Comparison of ENCODE assay signal across 23 mouse cellular contexts in the genomic region with DNA sequence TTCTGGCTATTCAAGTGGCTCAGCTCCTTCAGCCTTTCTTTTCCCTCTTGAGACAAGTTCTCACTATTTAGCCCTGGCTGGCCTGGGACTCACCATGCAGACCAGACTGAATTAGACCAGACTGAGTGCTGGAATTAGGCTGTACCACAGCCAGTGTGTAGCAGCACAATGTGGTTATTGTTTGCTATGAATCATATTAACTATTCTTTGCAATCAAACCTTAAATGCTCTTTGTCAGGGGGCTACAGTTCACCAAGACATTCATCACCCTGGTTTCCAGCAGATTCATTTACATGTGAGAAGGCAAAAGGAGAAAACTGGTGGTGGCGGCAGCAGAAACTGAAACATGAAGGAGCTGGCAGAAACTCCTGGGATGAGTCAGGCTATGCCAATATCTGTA. TPM values are rescaled to one million over a fixed set of nuclear protein-coding genes. Genes with fewer than 3 reads are reported as not detected.
DNase-seq lines count a peak whose midpoint lies in the region; ATAC-seq and TF ChIP-seq lines count a peak whose summit lies in the region.
"Had no signal": no experiment of that assay in that cellular context is flagged by ENCODE, and none has a peak within 500 bp of the region (broad histone marks: within the 10 kb centered on the region; RNA-seq: fewer than 3 reads in every experiment).

No protein-coding gene starts in this region.

- 31% methylated on average over 1 of the region's 1 CpGs for WGBS in forebrain, embryonic 14.5 days
- WGBS in hindbrain, postnatal 0 days, result 41% methylated on average over 1 of the region's 1 CpGs

- TF ChIP-seq CTCF in hindbrain, postnatal 0 days (IDR thresholded peaks at IDR 0.05; ENCODE audit: low read depth), result no peak

- DNase-seq in lung, postnatal 36 days, result peak; percentile 11
- DNase-seq in lung, postnatal 14 days, result no peak
- DNase-seq in adipocyte (ENCODE audit: low spot score), result peak; percentile 7
- DNase-seq in forebrain, embryonic 14.5 days (ENCODE audit: low spot score), result peak; percentile 48
- peak; percentile 20 for DNase-seq in hindbrain, postnatal 0 days (ENCODE audit: low spot score)
- DNase-seq in cerebellum, adult 9-11 months, result no peak
- no peak for DNase-seq in retina, embryonic 14.5 days (ENCODE audit: low spot score)
- DNase-seq: cerebellum, adult 11 months; cerebellum, postnatal 36 days; gastrocnemius, postnatal 25 days; heart, postnatal 36 days; kidney, postnatal 25 days; left cerebral cortex, postnatal 4 days; liver, embryonic 13.5 days; right cerebral cortex, postnatal 4 days had no signal

- H3K4me1 ChIP-seq in forebrain, embryonic 14.5 days (ENCODE audit: control insufficient read depth, insufficient read depth, low read length), result no peaks in the 10 kb centered on the region; the same call in 1 of the 2 replicates
- H3K4me1 ChIP-seq in hindbrain, postnatal 0 days (ENCODE audit: insufficient read depth, low read length), result no peaks in the 10 kb centered on the region
- H3K4me1 ChIP-seq: embryonic facial prominence, embryonic 12.5 days; liver, embryonic 13.5 days had no signal

- peak; percentile 15; the same call in 1 of the 2 replicates for ATAC-seq in forebrain, embryonic 14.5 days
- ATAC-seq in hindbrain, postnatal 0 days, result peak; percentile 64; the same call in 1 of the 2 replicates
- ATAC-seq: CD4-positive, CD25-positive, alpha-beta regulatory T cell, adult 4 months; intestine, postnatal 0 days; lung, postnatal 0 days had no signal

- no peak overlapping the region for H3K4me2 ChIP-seq in forebrain, embryonic 14.5 days (ENCODE audit: low read length)
- H3K4me2 ChIP-seq in hindbrain, postnatal 0 days (ENCODE audit: low read depth, low read length), result no peak overlapping the region
- H3K4me2 ChIP-seq: embryonic facial prominence, embryonic 12.5 days; heart, embryonic 12.5 days; liver, embryonic 13.5 days; neural tube, embryonic 12.5 days had no signal

- no peaks in the 10 kb centered on the region for H3K9me3 ChIP-seq in forebrain, embryonic 14.5 days (replicated peaks; ENCODE audit: control insufficient read depth, low read length)
- H3K9me3 ChIP-seq in hindbrain, postnatal 0 days (ENCODE audit: low read length), result no peaks in the 10 kb centered on the region
- H3K9me3 ChIP-seq: embryonic facial prominence, embryonic 12.5 days; heart, embryonic 12.5 days; liver, embryonic 13.5 days; neural tube, embryonic 12.5 days had no signal

- H3K9ac ChIP-seq in forebrain, embryonic 14.5 days (ENCODE audit: low read length), result no peak overlapping the region
- no peak overlapping the region for H3K9ac ChIP-seq in hindbrain, postnatal 0 days (replicated peaks; ENCODE audit: low read length)
- H3K9ac ChIP-seq: embryonic facial prominence, embryonic 12.5 days; heart, embryonic 12.5 days; liver, embryonic 13.5 days; neural tube, embryonic 12.5 days had no signal

- H3K27ac ChIP-seq in forebrain, embryonic 14.5 days (ENCODE audit: low read depth, low read length), result no peak overlapping the region
- peak overlapping the region; percentile 51 for H3K27ac ChIP-seq in hindbrain, postnatal 0 days
- H3K27ac ChIP-seq: embryonic facial prominence, embryonic 12.5 days; liver, embryonic 13.5 days; neural tube, embryonic 12.5 days had no signal

- no peaks in the 10 kb centered on the region for H3K27me3 ChIP-seq in forebrain, embryonic 14.5 days (replicated peaks; ENCODE audit: control insufficient read depth, insufficient read depth, low read length)
- H3K27me3 ChIP-seq in hindbrain, postnatal 0 days (ENCODE audit: insufficient read depth, low read length), result no peaks in the 10 kb centered on the region
- H3K27me3 ChIP-seq: embryonic facial prominence, embryonic 12.5 days; heart, embryonic 12.5 days; liver, embryonic 13.5 days; neural tube, embryonic 12.5 days had no signal

- no peak overlapping the region for H3K4me3 ChIP-seq in forebrain, embryonic 14.5 days (ENCODE audit: low read depth, low read length)
- no peak overlapping the region for H3K4me3 ChIP-seq in hindbrain, postnatal 0 days (ENCODE audit: low read length)
- H3K4me3 ChIP-seq: embryonic facial prominence, embryonic 12.5 days; heart, embryonic 12.5 days; liver, embryonic 13.5 days; neural tube, embryonic 12.5 days had no signal

- peaks cover 12% of the 10 kb centered on the region for H3K36me3 ChIP-seq in forebrain, embryonic 14.5 days (ENCODE audit: control insufficient read depth, insufficient read depth, low read length)
- H3K36me3 ChIP-seq in hindbrain, postnatal 0 days (ENCODE audit: insufficient read depth, low read length), result no peaks in the 10 kb centered on the region

RNA-seq across cellular contexts. Expression of a gene that starts 22.0 kb away (rescaled TPM):
- polyA plus RNA-seq in forebrain, embryonic 14.5 days (2014; fragmentation: Nextera tagmentation; extraction: Ambion mirVana), result 18.5 and 24.9 TPM in 2 replicates
- total RNA-seq in hindbrain, postnatal 0 days (2014; rRNA removed), result 49.8 and 65.0 TPM in 2 replicates
- polyA plus RNA-seq in hindbrain, postnatal 0 days (2015; fragmentation: Nextera tagmentation; extraction: Ambion mirVana), result 12.8 and 16.4 TPM in 2 replicates

RNA-seq across cellular contexts. Expression of a gene that starts 22.0 kb away (rescaled TPM):
- 30.1 and 33.4 TPM in 2 replicates for polyA plus RNA-seq in forebrain, embryonic 14.5 days (2014; fragmentation: Nextera tagmentation; extraction: Ambion mirVana)
- 27.1 and 33.9 TPM in 2 replicates for total RNA-seq in hindbrain, postnatal 0 days (2014; rRNA removed)
- polyA plus RNA-seq in hindbrain, postnatal 0 days (2015; fragmentation: Nextera tagmentation; extraction: Ambion mirVana), result 15.5 and 16.9 TPM in 2 replicates

RNA-seq across cellular contexts. Expression of a gene that starts 24.8 kb away (rescaled TPM):
- polyA plus RNA-seq in forebrain, embryonic 14.5 days (2014; fragmentation: Nextera tagmentation; extraction: Ambion mirVana), result 4.6 and 5.1 TPM in 2 replicates
- 7.9 and 18.5 TPM in 2 replicates for total RNA-seq in hindbrain, postnatal 0 days (2014; rRNA removed)
- 8.3 and 8.7 TPM in 2 replicates for polyA plus RNA-seq in hindbrain, postnatal 0 days (2015; fragmentation: Nextera tagmentation; extraction: Ambion mirVana)

RNA-seq across cellular contexts. Expression of a gene that starts 37.1 kb away (rescaled TPM):
- polyA plus RNA-seq in forebrain, embryonic 14.5 days (2014; fragmentation: Nextera tagmentation; extraction: Ambion mirVana), result not detected in 2 replicates
- not detected in 2 replicates for total RNA-seq in hindbrain, postnatal 0 days (2014; rRNA removed)
- 0.15 TPM in 1 of 2 replicates, not detected in the other for polyA plus RNA-seq in hindbrain, postnatal 0 days (2015; fragmentation: Nextera tagmentation; extraction: Ambion mirVana)
- total RNA-seq: adrenal gland, postnatal 4 days; gastrocnemius, postnatal 25 days; heart, postnatal 36 days; layer of hippocampus, postnatal 25 days; left cerebral cortex, postnatal 4 days had no signal
- polyA plus RNA-seq: CD4-positive, CD25-positive, alpha-beta regulatory T cell, adult 4 months; heart, embryonic 12.5 days; liver, embryonic 13.5 days; neural tube, embryonic 12.5 days had no signal

RNA-seq across cellular contexts. Expression of a gene that starts 37.1 kb away (rescaled TPM):
- 10.5 and 16.2 TPM in 2 replicates for polyA plus RNA-seq in forebrain, embryonic 14.5 days (2014; fragmentation: Nextera tagmentation; extraction: Ambion mirVana)
- total RNA-seq in hindbrain, postnatal 0 days (2014; rRNA removed), result 46.0 and 82.1 TPM in 2 replicates
- 10.6 and 12.0 TPM in 2 replicates for polyA plus RNA-seq in hindbrain, postnatal 0 days (2015; fragmentation: Nextera tagmentation; extraction: Ambion mirVana)

Comparison
In these comparisons a context has a peak if more than half of its experiments do, and no peak if none do; other contexts are left out.
1. DNase-seq: peak in lung, postnatal 36 days (single experiment), adipocyte (single experiment), forebrain, embryonic 14.5 days (single experiment) and hindbrain, postnatal 0 days (single experiment); none in lung, postnatal 14 days (single experiment), cerebellum, adult 9-11 months (single experiment) and retina, embryonic 14.5 days (single experiment).